Mouse (Mus musculus) olfactory bulb, adult 2 months (tissue): Measurements from ENCODE around the gene Hjurp.

Experiments
- CTCF ChIP-seq: fragments of 200-500 bp; IDR thresholded peaks from 2 replicates; pipeline ENCODE4 v1.5.1; 2012; ENCODE audit warnings: low read depth, mild to moderate bottlenecking, low read length, moderate library complexity; ENCODE audit not compliant: insufficient read depth
- POLR2A ChIP-seq: fragments of 200-500 bp; IDR thresholded peaks from 2 replicates; pipeline ENCODE4 v1.6.1; 2012; ENCODE audit warnings: mild to moderate bottlenecking, low read depth, low read length, moderate library complexity; ENCODE audit not compliant: insufficient read depth

DNA sequence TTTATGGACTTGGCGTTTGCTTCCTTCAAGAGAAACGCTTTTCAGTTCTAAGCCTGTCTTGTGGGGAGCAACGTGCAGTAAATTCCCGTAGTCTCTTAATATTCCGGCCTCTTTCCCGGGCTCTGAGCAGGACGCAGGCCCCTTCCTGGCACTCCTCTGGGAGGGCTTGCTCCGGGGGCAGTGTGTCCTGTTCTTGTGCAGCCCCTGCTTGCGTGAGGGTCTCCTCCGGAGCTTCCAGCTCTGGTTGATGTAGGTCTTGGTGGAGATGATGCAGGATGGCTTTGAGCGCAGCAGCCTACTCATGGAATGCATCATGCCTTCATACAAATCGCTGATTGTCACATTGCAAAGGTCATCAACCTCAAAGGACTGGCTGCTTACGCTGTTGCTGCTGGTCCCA, 11.3 kb downstream of the Hjurp start:
- no peak for TF ChIP-seq CTCF
- TF ChIP-seq POLR2A: no peak
